Mouse (Mus musculus): Measurements from ENCODE around the gene Gm14597. TPM values are rescaled to one million over a fixed set of nuclear protein-coding genes. Genes with fewer than 3 reads are reported as not detected.
"Not testable (repeated sequence)": the region's sequence is repeated elsewhere in the genome, so short reads cannot be mapped to it uniquely, and the experiment has no call there.

Gm14597 gene
- not detected for total RNA-seq (2021)
- long read RNA-seq, experiment 1: 0 reads
- long read RNA-seq, experiment 2: 0 reads

DNA sequence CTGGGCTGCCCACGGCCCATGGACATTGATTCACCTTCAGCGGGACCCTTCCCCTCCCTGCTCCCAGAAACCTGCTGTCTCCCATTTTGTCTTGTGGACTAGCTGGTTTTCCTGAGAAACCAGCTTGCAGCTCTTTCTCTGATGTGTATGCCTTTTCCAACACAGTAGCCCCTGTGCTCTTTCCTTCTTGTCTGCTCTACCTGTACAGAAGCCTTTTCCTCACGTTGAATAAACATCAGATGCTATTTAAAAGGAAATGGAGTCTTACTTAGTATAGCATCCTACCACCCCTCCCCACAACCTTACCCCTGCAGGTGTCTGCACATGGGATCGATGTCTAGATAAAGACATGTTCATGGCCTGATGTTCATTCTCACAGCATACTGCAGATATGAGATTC is at the start of gene Gm14597:
TSS of gene Gm14597 (minus strand) at position 101 of the 400 bp plus-strand sequence.
- not testable (repeated sequence) for DNase-seq (ENCODE audit: low spot score in 2 of 2)

GRCm38 (mm10) chrX:53652917-53653316 is 44.1 kb upstream of the Gm14597 start:
- DNase-seq (ENCODE audit: low spot score in 2 of 2): not testable (repeated sequence)

DNA sequence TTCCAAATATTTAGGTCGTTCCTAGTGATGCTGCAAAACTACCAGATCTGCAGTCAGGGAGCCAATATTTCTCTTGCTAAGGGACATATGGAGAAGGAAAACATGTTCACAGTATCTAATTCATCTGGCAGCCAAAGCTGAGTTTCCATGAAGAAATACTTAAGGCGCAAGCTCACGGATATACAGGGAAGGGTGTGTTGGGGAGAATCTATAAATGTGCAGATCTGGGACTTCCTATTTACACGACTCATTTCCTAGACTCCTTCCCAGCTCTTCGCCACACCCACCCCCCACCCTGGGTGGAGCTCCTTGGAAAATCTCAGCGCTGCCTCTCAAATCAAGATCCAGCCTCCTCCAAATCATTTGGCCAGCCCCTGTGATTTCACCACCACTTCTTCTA is 37.1 kb upstream of the Gm14597 start:
- DNase-seq (ENCODE audit: low spot score in 2 of 2): no peak

DNA sequence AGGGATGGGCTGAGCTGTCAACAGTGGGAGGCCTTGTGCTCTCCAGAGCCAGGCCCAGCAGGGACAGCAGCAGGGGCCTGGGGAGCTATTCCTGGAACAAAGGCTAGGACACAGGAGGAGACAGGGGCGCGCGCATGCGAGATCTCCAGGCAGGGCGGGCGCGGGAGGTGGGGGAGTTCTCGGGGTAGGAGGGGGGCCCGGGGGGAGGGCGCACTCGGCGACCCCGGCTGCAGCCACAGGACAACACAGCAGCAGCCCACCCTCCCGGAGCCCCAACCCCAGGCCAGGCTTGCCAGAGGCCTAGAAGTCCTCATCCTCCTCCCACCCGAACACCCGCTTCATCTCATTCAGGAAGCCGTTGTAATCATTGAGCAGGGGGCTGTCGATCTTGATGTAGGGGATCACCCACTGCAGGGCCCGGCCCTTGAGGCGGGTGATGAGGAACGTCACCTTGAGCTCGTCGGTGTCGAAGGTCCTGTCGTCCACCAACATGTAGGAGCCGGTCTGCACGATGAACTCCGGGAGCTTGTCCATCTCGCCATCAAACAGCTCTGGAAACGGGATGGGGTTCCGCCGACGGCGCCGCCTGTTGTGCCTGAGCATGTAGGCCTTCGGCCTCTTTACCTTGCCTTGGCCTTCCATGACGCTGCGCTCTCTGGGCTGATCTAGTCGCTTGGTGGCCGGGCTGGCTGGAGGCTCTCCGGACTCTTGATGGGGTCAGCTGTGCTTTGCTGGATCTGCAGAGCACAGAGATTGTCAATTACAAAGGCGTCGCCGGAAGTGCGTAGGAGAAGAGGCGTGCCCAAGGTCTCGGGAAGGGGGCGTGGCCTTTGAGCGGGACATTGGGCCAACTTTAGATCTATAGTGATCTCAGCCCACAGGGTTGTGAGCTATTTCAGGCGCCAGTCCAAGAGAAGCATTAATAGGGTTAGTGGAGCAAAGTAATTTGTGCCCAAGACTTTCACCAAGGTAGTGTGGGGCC is 34.5 kb upstream of the Gm14597 start, which contains the start of gene Rtl8a:
TSS of gene Rtl8a (minus strand) at position 703 of the 982 bp plus-strand sequence.
- DNase-seq (ENCODE audit: low spot score in 2 of 2): peak; percentile 45 to 60

DNA sequence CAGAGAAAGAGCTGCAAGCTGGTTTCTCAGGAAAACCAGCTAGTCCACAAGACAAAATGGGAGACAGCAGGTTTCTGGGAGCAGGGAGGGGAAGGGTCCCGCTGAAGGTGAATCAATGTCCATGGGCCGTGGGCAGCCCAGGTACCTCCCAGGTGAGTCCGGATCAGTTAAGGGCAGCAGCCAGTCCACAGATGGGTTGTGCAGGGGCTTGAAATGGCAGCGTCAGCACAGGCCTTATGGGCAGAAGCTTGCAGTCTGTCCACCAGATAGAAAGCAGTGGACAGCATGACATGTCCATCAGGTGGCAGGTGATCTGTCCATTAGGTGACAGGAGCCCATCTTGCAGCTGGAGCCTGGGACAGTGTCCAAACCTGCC is 33.8 kb upstream of the Gm14597 start:
- DNase-seq (ENCODE audit: low spot score in 2 of 2): not testable (repeated sequence)

GRCm38 (mm10) chrX:53638107-53638506 is 29.3 kb upstream of the Gm14597 start:
- DNase-seq (ENCODE audit: low spot score in 2 of 2): not testable (repeated sequence)

GRCm38 (mm10) chrX:53611395-53611794 is 2.6 kb upstream of the Gm14597 start:
- not testable (repeated sequence) for DNase-seq (ENCODE audit: low spot score in 2 of 2)

DNA sequence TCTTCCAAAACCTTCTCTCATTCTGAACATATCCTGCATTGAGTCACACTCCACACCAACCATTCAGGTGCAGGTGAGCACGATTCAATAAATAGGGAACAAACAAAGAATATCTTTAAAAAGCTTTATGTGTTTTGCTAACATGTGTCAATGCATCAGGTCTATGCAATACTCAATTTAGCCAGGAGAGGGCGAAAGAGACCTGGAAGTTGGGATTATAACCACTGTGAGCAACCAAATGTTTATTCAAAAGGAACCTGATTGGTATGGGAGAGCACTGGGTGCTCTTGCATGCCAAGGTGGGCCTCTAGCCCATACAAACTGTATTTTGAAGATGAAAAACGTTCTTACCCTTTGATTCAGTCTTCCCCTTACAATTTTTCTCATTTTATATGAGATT is 1.8 kb upstream of the Gm14597 start:
- DNase-seq (ENCODE audit: low spot score in 2 of 2): peak in 1 of 2 experiments; percentile 7

GRCm38 (mm10) chrX:53608122-53608813 is 511 bp downstream of the Gm14597 start:
- no peak for DNase-seq (ENCODE audit: low spot score in 2 of 2)

GRCm38 (mm10) chrX:53607242-53608121 is 1.3 kb downstream of the Gm14597 start, which contains the start of gene Rtl8c:
TSS of gene Rtl8c (plus strand) at chrX:53608032.
- DNase-seq (ENCODE audit: low spot score in 2 of 2): peak in 1 of 2 experiments; percentile 28

DNA sequence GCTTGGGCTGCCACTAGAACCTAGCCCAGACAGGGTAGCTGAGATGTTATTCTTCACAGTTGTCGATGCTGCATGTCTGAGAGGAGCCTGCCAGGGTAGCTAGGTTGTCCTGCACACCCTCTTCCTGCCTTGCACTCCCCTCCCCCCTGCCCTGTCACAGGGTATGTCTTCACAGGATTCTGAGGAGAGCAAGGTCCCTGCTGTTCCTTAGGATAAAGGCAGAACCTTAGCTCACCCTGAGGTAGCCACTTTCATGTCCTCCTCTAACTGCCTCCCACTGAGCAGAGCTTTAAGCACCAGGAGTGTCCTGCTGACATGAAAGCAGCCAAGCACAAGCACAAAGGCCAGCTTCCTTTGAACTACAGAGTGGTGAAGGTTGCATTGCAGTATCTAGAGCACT is 2.6 kb downstream of the Gm14597 start:
- not testable (repeated sequence) for DNase-seq (ENCODE audit: low spot score in 2 of 2)

GRCm38 (mm10) chrX:53599993-53600392 is 8.8 kb downstream of the Gm14597 start:
- peak in 1 of 2 experiments; percentile 12 for DNase-seq (ENCODE audit: low spot score in 2 of 2)

DNA sequence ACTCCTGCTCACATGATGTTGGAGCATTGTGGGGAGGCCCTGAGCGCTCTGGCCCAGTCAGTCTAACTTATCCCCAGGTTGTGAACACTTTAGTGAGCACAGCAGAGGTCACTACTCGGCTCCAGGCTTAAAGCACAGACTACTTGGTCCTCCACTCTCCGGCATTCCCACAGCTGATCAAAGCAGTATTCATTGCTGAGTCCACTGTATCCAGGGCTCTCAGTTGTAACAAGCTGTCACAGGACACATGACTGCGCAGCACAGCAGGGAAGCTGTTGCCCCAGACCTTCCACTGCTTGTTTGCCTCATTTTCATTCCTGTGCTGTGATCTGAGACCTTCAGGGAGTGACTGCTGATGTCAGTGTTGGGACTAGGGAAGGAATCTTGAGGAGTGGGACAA is 25.4 kb downstream of the Gm14597 start:
- DNase-seq (ENCODE audit: low spot score in 2 of 2): not testable (repeated sequence)

DNA sequence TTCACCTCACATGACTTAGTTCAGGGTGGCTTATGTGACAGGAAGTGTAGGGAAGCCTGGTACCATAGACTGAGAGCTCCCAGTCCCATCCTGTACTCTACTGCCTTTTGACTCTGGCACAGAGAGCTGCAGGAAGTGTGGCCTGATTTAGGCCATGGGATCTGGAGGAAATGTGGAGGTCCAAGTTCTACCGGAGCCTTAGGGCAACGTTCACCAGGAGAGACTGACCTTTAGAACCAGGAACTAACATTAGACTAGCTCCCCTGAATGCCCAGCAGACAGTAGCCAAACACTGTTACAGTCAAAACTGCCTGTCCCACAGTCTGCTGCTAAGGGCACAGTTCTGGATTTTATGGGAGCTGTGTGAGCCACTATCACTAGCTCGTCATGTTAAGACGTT is 27.4 kb downstream of the Gm14597 start:
- not testable (repeated sequence) for DNase-seq (ENCODE audit: low spot score in 2 of 2)

- DNase-seq (ENCODE audit: low spot score in 2 of 2): no peak
These were observed 29.5 kb downstream of the Gm14597 start for GRCm38 (mm10) chrX:53579311-53579710.

Other genes with a start within 250 kb of the Gm14597 start
- 10 to 100 TPM; 23.2 to 24.2 TPM for gene Mospd1, start 238.5 kb downstream of the Gm14597 start, total RNA-seq (2021)
- gene Etd, start 174.1 kb downstream of the Gm14597 start, total RNA-seq (2021): not detected
- gene Rtl8c, start 947 bp downstream of the Gm14597 start, total RNA-seq (2021): 100 to 1,000 TPM; 100 to 111 TPM
- gene Rtl8a, start 34.7 kb upstream of the Gm14597 start, total RNA-seq (2021): 100 to 1,000 TPM; 145 to 168 TPM
- 10 to 100 TPM; 93.5 to 96.4 TPM for gene Rtl8b, start 61.4 kb upstream of the Gm14597 start, total RNA-seq (2021)
- gene 4930502E18Rik, start 115.8 kb upstream of the Gm14597 start, total RNA-seq (2021): not detected
- gene 1700013H16Rik, start 148.9 kb upstream of the Gm14597 start, total RNA-seq (2021): not detected
- not detected for gene Zfp36l3, start 167.4 kb upstream of the Gm14597 start, total RNA-seq (2021)
- 1 to 10 TPM in 1 of 2 experiments, under 1 TPM in 1; 0.76 to 1.2 TPM for gene Xlr, start 188.7 kb upstream of the Gm14597 start, total RNA-seq (2021)